Mouse (Mus musculus): ENCODE measurements around the gene Gm20822.
"Not testable (repeated sequence)": the region's sequence is repeated elsewhere in the genome, so short reads cannot be mapped to it uniquely, and the experiment has no call there.

Gm20822 gene

GRCm38 (mm10) chrY:15884671-15885070, at the start of gene Gm20822:
TSS of gene Gm20822 (minus strand) at chrY:15884771.
- not testable (repeated sequence) for DNase-seq (ENCODE audit: low spot score)

Measured in T-cell, adult 2 months (primary cell).